Mouse (Mus musculus) forebrain, embryonic 14.5 days (tissue): ENCODE data around the gene Cmah. TPM values are rescaled to one million over a fixed set of nuclear protein-coding genes. Genes with fewer than 3 reads are reported as not detected.
"Not testable (repeated sequence)": the region's sequence is repeated elsewhere in the genome, so short reads cannot be mapped to it uniquely, and the experiment has no call there.

Experiments
- ATAC-seq: fragments of 200-750 bp; cut with Nextera tagmentation; 2 replicates; pipeline ENCODE4 v1.8.0; 2017; ENCODE audit warnings: mild to moderate bottlenecking, moderate library complexity
- DNase-seq: peaks from one replicate; pipeline ENCODE4 v3.0.0-alpha.2; 2015; ENCODE audit warnings: low spot score
- H3K27ac ChIP-seq: fragments of 300-500 bp; sonication (generic); 2 replicates; pipeline ENCODE4 v1.5.1; 2014; ENCODE audit warnings: low read depth, mild to moderate bottlenecking, control low read depth, low read length, moderate library complexity
- H3K27me3 ChIP-seq: fragments of 300-500 bp; sonication (generic); replicated peaks from 2 replicates; pipeline ENCODE4 v1.6.1; 2014; ENCODE audit warnings: low read length, control low read depth, mixed read lengths; ENCODE audit not compliant: control insufficient read depth, insufficient read depth
- H3K36me3 ChIP-seq: fragments of 300-500 bp; sonication (generic); 2 replicates; pipeline ENCODE4 v1.6.1; 2014; ENCODE audit warnings: low read length, control low read depth; ENCODE audit not compliant: control insufficient read depth, insufficient read depth
- H3K4me1 ChIP-seq: fragments of 300-500 bp; sonication (generic); 2 replicates; pipeline ENCODE4 v1.6.1; 2014; ENCODE audit warnings: antibody characterized with exemption, low read length, control low read depth; ENCODE audit not compliant: control insufficient read depth, insufficient read depth
- H3K4me2 ChIP-seq: fragments of 300-500 bp; sonication (generic); 2 replicates; pipeline ENCODE4 v1.6.1; 2014; ENCODE audit warnings: mild to moderate bottlenecking, control low read depth, low read length
- H3K4me3 ChIP-seq: fragments of 300-500 bp; sonication (generic); 2 replicates; pipeline ENCODE4 v1.5.1; 2014; ENCODE audit warnings: low read depth, low read length, control low read depth
- H3K9ac ChIP-seq: fragments of 300-500 bp; sonication (generic); 2 replicates; pipeline ENCODE4 v1.6.1; 2014; ENCODE audit warnings: mild to moderate bottlenecking, low read length, control low read depth, moderate library complexity
- H3K9me3 ChIP-seq: fragments of 300-500 bp; sonication (generic); replicated peaks from 2 replicates; pipeline ENCODE4 v1.6.1; 2016; ENCODE audit warnings: low read length, control low read depth, mixed read lengths; ENCODE audit not compliant: control insufficient read depth
- WGBS: fragments of 180-500 bp; shearing (Covaris S2); extraction: QIAGEN DNeasy Blood & Tissue Kit; methylation state at CpG from one replicate; pipeline ENCODE4 v1.1.7; 2014; 5-methylcytosine and 5-hydroxymethylcytosine counted together
- polyA plus RNA-seq: library from polyadenylated mRNA; unstranded; fragments of >200 nt; fragmentation: Nextera tagmentation; extraction: Ambion mirVana; gene quantifications from 2 replicates; pipeline ENCODE4 v1.2.1, GENCODE M21; 2014

Gene Cmah
- polyA plus RNA-seq, 1 experiment from 2014 or later: 0.20 TPM

DNA sequence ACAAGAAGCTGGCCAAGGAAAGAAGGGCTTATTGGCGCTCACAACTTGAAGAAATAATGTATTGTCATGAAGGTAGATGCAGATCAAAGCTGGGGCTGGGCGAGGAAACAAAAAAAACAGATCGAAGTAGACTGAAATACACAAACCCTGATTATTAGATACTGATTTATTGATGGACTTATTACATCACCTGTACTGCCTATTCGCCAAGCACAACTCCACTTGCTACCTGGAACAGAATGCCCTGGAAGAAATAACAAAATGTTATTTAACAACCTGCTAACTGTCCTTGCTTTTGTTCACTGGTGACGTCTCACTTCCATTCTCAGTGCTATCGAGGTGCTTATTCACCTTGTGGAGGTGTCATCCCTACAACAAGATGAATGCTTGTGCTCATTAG is 38.0 kb downstream of the Cmah start:
- H3K4me3 ChIP-seq: no peak overlapping the region
- H3K27me3 ChIP-seq: no peaks in the 10 kb centered on the region
- DNase-seq: no peak
- 92% methylated on average over 6 of the region's 6 CpGs for WGBS
- H3K36me3 ChIP-seq: no peaks in the 10 kb centered on the region
- no peaks in the 10 kb centered on the region for H3K4me1 ChIP-seq
- H3K9me3 ChIP-seq: no peaks in the 10 kb centered on the region
- ATAC-seq: no peak
- no peak overlapping the region for H3K4me2 ChIP-seq
- no peak overlapping the region for H3K27ac ChIP-seq
- H3K9ac ChIP-seq: no peak overlapping the region

DNA sequence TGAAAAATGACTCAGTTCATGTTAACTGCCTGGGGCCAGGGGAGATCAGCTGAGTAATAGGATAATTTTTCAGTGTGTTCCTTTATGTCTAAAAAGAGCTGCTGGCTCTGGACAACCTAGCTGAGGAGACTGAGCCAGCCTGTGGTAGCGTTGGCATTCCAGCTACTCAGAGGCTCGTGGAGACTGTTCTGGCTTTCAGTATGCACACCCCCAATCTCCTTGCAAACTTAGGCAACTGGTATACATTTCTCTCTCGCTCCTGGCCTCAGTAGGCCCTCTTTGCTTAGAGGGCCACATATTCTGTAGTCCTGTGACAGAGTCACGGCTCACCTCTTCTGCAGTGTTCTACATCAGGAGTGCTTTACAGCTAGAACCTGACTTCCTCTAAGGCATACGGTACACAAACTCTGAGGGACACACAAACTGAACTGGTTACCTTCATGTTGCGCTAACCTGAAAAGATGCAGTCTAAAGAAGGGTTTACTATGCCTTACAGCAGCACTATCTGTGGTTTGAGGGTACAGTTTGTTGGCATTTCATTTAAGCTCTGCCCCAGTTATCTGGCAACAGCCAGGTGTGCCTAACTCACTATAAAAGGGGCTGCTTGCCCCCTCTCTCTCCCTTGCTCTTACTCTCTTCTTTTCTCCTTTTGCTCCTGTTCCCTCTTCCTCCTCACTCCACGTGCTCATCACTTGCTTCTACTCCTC is 45.8 kb downstream of the Cmah start:
- Histone ChIP-seq H3K4me3 (no peak overlapping the region), H3K27ac (no peak overlapping the region), H3K4me2 (no peak overlapping the region), H3K4me1 (no peaks in the 10 kb centered on the region), H3K9me3 (no peaks in the 10 kb centered on the region), H3K36me3 (no peaks in the 10 kb centered on the region), H3K27me3 (no peaks in the 10 kb centered on the region), H3K9ac (no peak overlapping the region)
- 86% methylated on average over 7 of the region's 7 CpGs for WGBS
- ATAC-seq (no peak), DNase-seq (no peak)

DNA sequence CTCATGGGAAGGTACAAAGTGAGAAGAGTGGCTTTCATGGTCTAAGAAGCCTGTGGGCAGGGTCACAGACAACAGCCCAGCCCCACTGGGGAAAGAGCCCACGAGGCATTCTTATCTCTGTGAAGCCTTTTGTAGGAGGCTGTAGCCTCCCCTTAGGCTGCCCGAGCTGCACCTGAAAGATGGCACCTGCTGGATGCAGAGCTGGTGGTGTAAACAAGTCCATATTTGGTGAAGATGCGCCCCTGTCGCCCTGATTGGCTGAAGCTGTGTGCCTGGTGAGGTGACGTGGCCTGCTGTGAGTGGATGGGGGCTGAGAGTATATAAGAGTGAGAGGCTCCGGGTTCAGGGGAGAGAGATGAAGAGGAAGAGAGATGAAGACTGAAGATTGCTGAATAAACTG is 47.4 kb downstream of the Cmah start:
- H3K9ac ChIP-seq, H3K27ac ChIP-seq, H3K4me3 ChIP-seq, H3K27me3 ChIP-seq, H3K4me1 ChIP-seq, ATAC-seq, H3K36me3 ChIP-seq, DNase-seq, H3K9me3 ChIP-seq, H3K4me2 ChIP-seq: not testable (repeated sequence)
- WGBS: 89% methylated on average over 6 of the region's 6 CpGs

DNA sequence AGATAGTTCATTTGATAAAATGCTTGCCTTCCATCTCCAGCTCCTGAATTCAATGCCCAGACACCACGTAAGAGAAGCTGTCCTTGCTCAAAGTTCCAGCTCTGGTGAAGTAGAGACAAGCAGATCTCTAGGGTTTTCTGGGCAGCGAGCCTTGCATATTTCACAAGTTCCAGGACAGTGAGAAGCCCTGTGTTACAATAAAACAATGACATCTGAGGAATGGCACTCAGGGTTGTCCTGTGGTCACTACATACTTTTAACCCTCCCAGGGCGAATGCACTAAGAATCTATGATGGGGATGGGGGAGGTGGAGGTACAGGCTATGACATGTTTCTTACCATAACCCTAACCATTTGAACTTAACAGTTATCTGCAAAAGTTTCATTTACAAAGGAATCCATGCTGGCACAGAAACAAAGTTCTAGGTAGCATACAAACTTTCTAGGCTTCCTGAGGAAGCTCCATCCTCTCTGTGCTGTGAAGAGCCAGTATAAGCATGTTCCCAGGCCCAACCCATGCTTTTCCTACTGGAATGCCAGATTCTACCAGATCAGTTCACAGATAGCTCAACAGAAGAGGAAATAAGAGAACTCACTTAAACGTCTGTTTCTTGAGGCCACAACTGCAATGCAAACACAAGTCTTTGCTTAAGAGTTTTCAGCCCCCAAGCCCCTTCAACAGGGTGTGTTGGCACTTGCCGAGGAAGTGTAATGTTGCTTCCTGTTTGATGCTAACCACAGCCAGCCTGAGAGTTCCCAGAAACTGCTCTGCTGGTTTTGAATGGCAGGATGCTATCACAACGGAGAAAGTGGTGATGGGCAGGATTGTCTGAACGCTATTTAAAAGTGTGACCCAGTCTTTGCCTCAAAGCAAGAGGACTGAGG is 48.4 kb downstream of the Cmah start:
- 88% methylated on average over 7 of the region's 7 CpGs for WGBS
- DNase-seq: no peak

DNA sequence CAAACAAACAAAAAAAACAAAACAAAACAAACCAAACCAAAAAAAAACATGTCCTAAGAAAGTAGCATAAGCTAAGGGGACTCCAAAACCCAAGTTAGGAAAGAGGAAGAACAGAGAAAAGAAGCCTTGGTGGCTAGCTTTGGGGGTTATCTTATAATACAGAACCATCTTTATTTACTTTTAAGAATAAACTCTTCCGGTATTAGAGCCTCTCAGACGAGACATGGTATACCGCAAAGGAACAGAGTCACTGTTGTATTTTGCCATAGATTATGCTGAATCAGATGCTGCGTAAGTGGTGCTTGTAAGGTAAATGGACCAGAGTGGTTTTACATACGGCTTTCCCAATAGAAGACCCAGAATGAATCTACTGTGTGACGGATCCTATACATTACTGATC is 53.5 kb downstream of the Cmah start:
- H3K27me3 ChIP-seq: no peaks in the 10 kb centered on the region
- H3K27ac ChIP-seq: no peak overlapping the region
- no peaks in the 10 kb centered on the region for H3K9me3 ChIP-seq
- WGBS: 91% methylated on average over 6 of the region's 6 CpGs
- H3K9ac ChIP-seq: no peak overlapping the region
- H3K36me3 ChIP-seq: no peaks in the 10 kb centered on the region
- DNase-seq (no peak), ATAC-seq (no peak)
- no peak overlapping the region for H3K4me2 ChIP-seq
- 0 out of 2 replicates have a peak, but pooled peaks cover 7% of the 10 kb centered on the region for H3K4me1 ChIP-seq
- no peak overlapping the region for H3K4me3 ChIP-seq

More for the DNA sequence above, 48.4 kb downstream of the Cmah start:
- H3K4me3 ChIP-seq: no peak overlapping the region
- no peaks in the 10 kb centered on the region for H3K36me3 ChIP-seq
- ATAC-seq: no peak
- no peaks in the 10 kb centered on the region for H3K27me3 ChIP-seq
- no peak overlapping the region for H3K27ac ChIP-seq
- no peak overlapping the region for H3K9ac ChIP-seq
- H3K4me2 ChIP-seq: no peak overlapping the region
- H3K4me1 ChIP-seq: no peaks in the 10 kb centered on the region
- H3K9me3 ChIP-seq: no peaks in the 10 kb centered on the region

DNA sequence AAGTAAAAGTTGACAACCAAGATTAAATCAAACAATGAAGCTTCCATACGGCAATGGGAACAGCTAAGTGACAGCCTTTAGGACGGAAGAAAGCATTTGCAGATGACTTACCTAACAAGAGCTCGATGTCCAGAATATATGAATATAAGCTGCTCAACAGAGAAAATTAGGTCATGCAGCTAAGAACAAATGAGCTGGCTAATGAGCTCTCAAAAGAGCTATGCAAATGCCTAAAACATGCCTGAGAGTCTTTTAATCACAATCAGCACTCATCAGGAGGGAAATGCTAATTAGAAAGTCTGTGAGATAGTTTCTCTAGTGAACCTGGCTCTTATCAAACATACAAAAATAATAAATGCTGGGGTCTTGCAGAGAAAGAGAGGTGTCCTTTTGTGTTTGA is 56.7 kb downstream of the Cmah start:
- no peaks in the 10 kb centered on the region for H3K27me3 ChIP-seq
- ATAC-seq (peak; percentile 81), DNase-seq (peak; percentile 78)
- WGBS: 9% methylated on average over 3 of the region's 3 CpGs
- no peak overlapping the region for H3K27ac ChIP-seq
- 0 out of 2 replicates have a peak, but pooled peaks cover 7% of the 10 kb centered on the region for H3K4me1 ChIP-seq
- no peak overlapping the region for H3K4me2 ChIP-seq
- no peaks in the 10 kb centered on the region for H3K36me3 ChIP-seq
- no peak overlapping the region for H3K4me3 ChIP-seq
- no peak overlapping the region for H3K9ac ChIP-seq
- no peaks in the 10 kb centered on the region for H3K9me3 ChIP-seq

DNA sequence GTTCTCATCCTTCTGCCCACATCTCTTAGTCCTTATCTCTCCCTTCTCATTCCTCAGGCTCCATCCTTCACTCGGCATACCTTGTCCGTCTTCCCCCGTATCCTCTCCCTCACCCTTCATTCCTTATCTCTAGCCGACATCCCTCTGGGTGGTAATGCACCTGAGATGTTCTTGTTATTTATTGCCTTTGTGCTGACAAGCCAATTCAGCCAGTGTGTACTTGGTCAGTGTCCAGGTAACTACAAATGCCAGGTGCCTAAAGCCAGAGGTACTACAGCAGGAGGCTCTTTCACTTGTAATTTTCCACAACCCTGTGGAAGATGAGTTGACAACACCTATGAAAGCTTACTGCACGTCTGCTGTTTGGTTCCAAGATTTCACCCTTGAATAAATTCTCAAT is 64.7 kb downstream of the Cmah start:
- Histone ChIP-seq H3K27me3 (no peaks in the 10 kb centered on the region), H3K9me3 (no peaks in the 10 kb centered on the region), H3K36me3 (no peaks in the 10 kb centered on the region), H3K4me2 (no peak overlapping the region), H3K4me1 (no peaks in the 10 kb centered on the region), H3K9ac (no peak overlapping the region), H3K27ac (no peak overlapping the region), H3K4me3 (no peak overlapping the region)
- ATAC-seq: no peak
- no peak for DNase-seq
- 90% methylated on average over 5 of the region's 5 CpGs for WGBS

DNA sequence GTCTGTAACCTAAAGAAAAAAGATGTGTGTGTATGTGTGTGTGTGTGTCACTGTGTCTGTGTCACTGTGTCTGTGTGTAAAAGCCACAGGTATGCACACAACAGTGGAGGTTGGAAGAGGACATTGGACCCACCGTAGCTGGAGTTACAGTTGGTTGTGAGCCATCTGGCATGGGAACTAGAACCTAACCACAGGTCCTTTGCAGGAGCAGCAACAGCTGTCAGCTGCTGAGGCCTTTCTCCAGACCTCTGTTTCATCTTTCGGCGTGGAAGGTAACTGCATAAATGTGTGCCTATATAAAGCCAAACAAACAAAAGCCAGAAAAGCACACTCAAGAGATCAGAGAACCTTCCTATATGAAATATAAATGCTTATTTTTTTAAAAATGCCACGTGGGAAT is 65.5 kb downstream of the Cmah start:
- H3K4me2 ChIP-seq: no peak overlapping the region
- no peaks in the 10 kb centered on the region for H3K36me3 ChIP-seq
- 74% methylated on average over 4 of the region's 4 CpGs for WGBS
- no peaks in the 10 kb centered on the region for H3K4me1 ChIP-seq
- no peak for ATAC-seq
- H3K27me3 ChIP-seq: no peaks in the 10 kb centered on the region
- DNase-seq: no peak
- no peaks in the 10 kb centered on the region for H3K9me3 ChIP-seq
- H3K9ac ChIP-seq: no peak overlapping the region
- H3K4me3 ChIP-seq: no peak overlapping the region
- H3K27ac ChIP-seq: no peak overlapping the region

DNA sequence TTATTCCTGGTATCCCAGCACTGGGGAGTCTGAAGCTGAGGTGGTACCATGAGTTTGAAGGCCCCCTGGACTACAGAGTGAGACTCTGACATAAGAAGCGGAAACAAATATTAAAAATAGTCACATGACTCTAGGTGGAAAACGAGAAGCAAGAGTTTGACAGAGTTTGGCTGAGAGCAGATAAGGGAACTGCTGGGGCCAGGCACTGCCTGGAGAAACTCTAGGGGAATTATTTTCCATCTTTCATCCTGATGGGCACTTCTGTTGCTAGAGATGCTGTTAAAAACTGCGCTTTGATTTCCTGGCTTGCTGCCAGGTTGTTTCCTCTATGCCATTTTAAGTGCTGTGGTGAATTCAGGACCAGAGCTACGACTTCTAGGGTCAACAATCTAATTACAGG is 65.9 kb downstream of the Cmah start:
- Histone ChIP-seq H3K9me3 (no peaks in the 10 kb centered on the region), H3K4me3 (no peak overlapping the region), H3K36me3 (no peaks in the 10 kb centered on the region), H3K27me3 (no peaks in the 10 kb centered on the region), H3K27ac (no peak overlapping the region), H3K4me2 (no peak overlapping the region), H3K9ac (no peak overlapping the region), H3K4me1 (no peaks in the 10 kb centered on the region)
- no peak for ATAC-seq
- DNase-seq: peak; percentile 62
- 43% methylated on average over 4 of the region's 4 CpGs for WGBS
